Mouse (Mus musculus): ENCODE results near the gene Lrrc8c. TPM values are rescaled to one million over a fixed set of nuclear protein-coding genes. Genes with fewer than 3 reads are reported as not detected.

The Lrrc8c gene
- polyA plus RNA-seq, 1 experiment from 2014 or later, result 11.7 TPM

DNA sequence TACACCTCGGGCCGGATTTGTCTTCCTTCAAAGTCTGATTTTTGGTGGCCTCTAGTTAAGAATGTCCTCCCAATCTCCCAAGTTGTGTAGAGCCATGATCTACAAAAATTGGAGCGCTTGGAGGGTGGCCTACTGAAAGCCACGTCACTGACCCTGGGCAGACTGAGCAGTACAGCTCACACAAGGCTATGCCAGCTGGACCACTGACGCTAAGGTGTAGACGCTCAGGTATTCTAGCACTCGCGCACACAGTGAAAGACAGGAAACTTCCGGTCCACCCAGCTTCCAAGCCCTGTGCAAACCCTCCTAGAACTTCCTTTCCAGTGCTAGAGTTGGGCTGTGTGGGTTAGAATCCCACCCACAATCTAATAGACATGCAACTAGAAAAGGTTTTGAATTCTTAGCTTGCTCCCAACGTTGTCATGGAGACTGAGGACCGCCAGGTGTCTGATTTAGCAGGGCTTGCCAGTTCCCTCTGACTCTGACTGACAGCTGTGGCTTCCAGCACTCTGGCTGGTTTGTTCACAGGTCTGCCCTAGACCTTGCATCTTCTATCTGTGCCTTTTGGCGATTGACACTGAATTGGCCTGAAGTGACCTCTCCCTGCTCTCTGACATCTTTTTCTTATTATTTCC lies 136.0 kb downstream of the Lrrc8c start:
- H3K9ac ChIP-seq (replicated peaks), result no peak overlapping the region
- no peaks in the 10 kb centered on the region for H3K36me3 ChIP-seq
- H3K27me3 ChIP-seq, result no peaks in the 10 kb centered on the region
- H3K9me3 ChIP-seq, result no peaks in the 10 kb centered on the region
- peaks cover 11% of the 10 kb centered on the region; the same call in 1 of the 2 replicates for H3K4me1 ChIP-seq (replicated peaks)
- WGBS, result 74% methylated on average over 12 of the region's 12 CpGs
- H3K4me3 ChIP-seq (replicated peaks), result no peak overlapping the region
- H3K4me2 ChIP-seq, result no peak overlapping the region
- no peak overlapping the region for H3K27ac ChIP-seq
- peak; percentile 33; the same call in 1 of the 2 replicates for ATAC-seq (ENCODE audit: insufficient number of reproducible peaks, insufficient read depth, low FRiP score, low TSS enrichment, low read depth)

DNA sequence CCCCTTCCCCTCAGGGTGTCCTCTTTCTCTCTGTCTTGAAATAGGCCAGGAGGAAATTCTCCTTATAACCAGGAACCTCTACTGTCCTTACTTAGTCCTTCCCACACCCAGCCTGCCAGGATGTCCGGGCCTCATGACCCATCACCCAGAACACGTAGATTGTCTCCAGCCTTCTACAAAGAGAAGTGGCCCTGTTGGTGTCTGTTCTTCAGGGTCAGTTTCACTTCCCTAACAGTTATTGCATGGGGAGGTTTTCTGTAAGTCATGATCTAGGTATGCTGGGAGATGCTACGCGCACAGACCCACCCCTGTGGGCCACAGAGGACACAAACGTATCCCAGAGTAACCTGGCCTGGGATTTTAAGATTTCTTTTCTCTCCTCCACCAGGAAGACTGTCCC lies 142.7 kb downstream of the Lrrc8c start:
- Histone ChIP-seq H3K27me3 (no peaks in the 10 kb centered on the region), H3K4me3 (replicated peaks) (no peak overlapping the region), H3K36me3 (no peaks in the 10 kb centered on the region), H3K27ac (no peak overlapping the region), H3K9ac (replicated peaks) (no peak overlapping the region), H3K4me2 (no peak overlapping the region), H3K4me1 (replicated peaks) (no peaks in the 10 kb centered on the region), H3K9me3 (no peaks in the 10 kb centered on the region)
- WGBS, result 88% methylated on average over 5 of the region's 5 CpGs
- ATAC-seq (ENCODE audit: insufficient number of reproducible peaks, insufficient read depth, low FRiP score, low TSS enrichment, low read depth), result no peak

Other genes starting within 250 kb of the Lrrc8c start
- 0.05 TPM in 1 of 2 replicates, not detected in the other for gene Gm43302, start 225.7 kb upstream of the Lrrc8c start, polyA plus RNA-seq (2016; fragmentation: Nextera tagmentation; extraction: Ambion mirVana)
- gene Gbp6, start 225.7 kb upstream of the Lrrc8c start, polyA plus RNA-seq (2016; fragmentation: Nextera tagmentation; extraction: Ambion mirVana), result 0.24 and 0.40 TPM in 2 replicates
- gene Lrrc8b, start 103.6 kb upstream of the Lrrc8c start, polyA plus RNA-seq (2016; fragmentation: Nextera tagmentation; extraction: Ambion mirVana), result 3.5 and 3.7 TPM in 2 replicates
- 22.9 and 23.1 TPM in 2 replicates for gene Lrrc8d, start 180.6 kb downstream of the Lrrc8c start, polyA plus RNA-seq (2016; fragmentation: Nextera tagmentation; extraction: Ambion mirVana)

Measured in limb, embryonic 12.5 days (tissue).